Mouse (Mus musculus) heart, postnatal 0 days (tissue): Measurements from ENCODE around the gene Mpp6.

Source experiments
- CTCF ChIP-seq: IDR thresholded peaks from 2 replicates; pipeline ENCODE4 v1.5.1; 2016; ENCODE audit warnings: antibody characterized with exemption, control low read depth, low read depth
- EP300 ChIP-seq: IDR thresholded peaks from 2 replicates; pipeline ENCODE4 v1.6.1; 2016; ENCODE audit warnings: antibody characterized with exemption, low read depth

DNA sequence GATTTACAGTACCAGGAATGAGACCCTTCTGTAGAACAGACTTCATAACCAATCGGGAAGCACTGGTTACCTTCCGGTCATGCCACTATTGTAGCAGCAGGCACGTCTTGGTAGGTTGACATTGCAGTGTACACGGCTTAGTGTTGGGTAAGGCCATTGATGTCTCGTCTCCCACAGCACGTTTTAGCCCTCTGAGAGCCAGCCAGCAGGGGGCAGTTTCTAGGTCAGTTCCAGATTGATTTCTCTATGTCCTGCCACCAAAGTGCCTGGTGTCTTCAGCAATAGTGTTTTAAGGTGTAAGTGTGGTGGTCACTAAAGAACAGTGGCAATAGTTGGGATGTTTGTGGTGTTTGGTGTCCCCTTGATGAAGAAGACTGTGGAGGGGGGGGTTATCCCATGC is 43.9 kb upstream of the Mpp6 start:
- TF ChIP-seq CTCF: no peak
- no peak for TF ChIP-seq EP300
